Mouse (Mus musculus) large intestine, adult 2 months (tissue): ENCODE data around the gene Disp3. TPM values are rescaled to one million over a fixed set of nuclear protein-coding genes. Genes with fewer than 3 reads are reported as not detected.

Experiments used
- DNase-seq: peaks from one replicate; pipeline ENCODE4 v3.0.0-alpha.2; 2012; ENCODE audit warnings: low read depth, low spot score
- WGBS: fragments of 180-500 bp; shearing (Covaris S2); methylation state at CpG from one replicate; pipeline ENCODE4 v1.1.7; 2018; 5-methylcytosine and 5-hydroxymethylcytosine counted together
- polyA plus RNA-seq: library from polyadenylated mRNA; depleted of rRNA; stranded (reverse); fragments of >200 nt; gene quantifications from 2 replicates; pipeline ENCODE4 v1.2.3, GENCODE M21; 2012; rRNA removed

Gene Disp3
- 0.02 and 0.10 TPM in 2 replicates for polyA plus RNA-seq

- 3% methylated on average over 54 of the region's 54 CpGs for WGBS
- no peak for DNase-seq
Observed at GRCm38 (mm10) chr4:148287476-148288054, at the start of gene Disp3. TSS of gene Disp3 (minus strand) at chr4:148287965.

DNA sequence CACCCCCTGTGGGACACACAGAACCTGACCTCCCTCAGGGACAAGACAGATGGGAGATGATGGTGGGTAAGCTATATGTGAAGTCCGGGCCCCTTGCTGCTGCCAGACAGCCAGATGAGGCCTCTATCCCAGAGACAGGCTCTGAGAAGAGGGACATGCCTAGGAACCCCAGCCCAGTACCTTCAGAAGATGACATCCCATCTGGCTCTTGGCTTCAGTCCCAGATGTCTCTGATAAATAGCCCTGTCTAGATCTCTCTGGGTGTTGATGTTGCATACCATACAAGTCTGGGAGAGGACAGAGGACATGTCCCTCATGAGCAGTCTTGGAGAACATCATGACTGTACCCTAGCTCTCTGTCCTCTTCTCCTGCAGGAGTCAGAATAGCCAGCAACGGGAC is 42.5 kb upstream of the Disp3 start:
- DNase-seq: no peak
- WGBS: 78% methylated on average over 2 of the region's 2 CpGs

DNA sequence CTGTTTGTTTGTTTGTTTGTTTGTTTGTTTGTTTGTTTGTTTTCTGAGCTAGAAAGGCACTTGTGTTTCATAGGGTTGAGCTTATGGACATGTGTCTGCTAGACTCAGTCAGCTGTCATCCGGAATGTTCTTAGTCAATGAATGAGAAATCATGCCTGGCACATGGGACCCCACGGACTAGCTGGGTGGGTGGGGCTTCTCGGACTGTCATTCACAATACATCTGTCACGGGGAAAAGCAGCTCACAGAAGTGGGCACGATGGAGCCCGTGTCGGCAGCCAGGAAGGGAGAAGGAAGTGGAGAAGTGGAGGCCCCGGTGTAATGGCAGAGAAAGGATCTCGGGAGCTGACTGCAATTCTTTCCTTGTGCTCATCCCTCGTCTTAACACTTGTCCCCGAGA is 41.7 kb upstream of the Disp3 start:
- DNase-seq: no peak
- 59% methylated on average over 11 of the region's 11 CpGs for WGBS

GRCm38 (mm10) chr4:148328237-148328636 is 40.5 kb upstream of the Disp3 start:
- no peak for DNase-seq

DNA sequence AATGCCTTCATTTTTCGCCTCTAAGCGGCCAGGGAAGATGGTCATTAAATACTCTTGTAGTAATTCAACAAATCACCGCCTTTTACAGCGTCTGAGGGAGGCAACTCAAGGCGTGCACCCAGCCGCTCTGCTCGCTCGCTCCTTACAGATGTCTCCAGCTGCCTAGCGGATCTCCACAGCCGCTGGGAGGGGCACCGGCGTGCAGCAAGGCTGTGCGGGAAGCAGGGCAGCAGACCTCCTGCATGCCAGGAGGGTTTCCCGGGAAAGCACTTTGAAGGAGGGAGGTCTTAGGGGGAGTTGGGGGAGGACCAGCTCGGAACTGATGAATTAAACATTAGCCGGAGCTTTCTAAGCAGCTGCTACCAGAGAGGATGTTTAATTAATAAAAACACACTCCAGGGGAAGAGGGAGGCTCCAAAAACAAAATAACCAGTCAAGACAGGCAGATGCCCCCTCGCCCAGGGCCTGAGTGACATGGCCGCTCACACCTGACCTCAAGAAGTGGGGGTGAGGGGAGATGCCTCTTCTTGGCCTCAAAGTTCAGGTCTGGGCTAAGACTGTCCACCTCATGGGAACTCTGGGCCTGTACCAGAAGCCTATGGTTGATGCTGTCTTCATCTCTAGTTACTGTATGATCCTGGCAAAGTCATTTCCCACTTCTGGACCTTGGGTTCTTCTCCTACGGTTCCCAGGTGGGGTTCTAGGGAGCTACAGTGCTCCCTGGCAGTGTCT is 39.7 kb upstream of the Disp3 start:
- WGBS: 14% methylated on average over 19 of the region's 19 CpGs
- no peak for DNase-seq

More at GRCm38 (mm10) chr4:148328237-148328636, 40.5 kb upstream of the Disp3 start:
- WGBS: 94% methylated on average over 1 of the region's 1 CpGs

DNA sequence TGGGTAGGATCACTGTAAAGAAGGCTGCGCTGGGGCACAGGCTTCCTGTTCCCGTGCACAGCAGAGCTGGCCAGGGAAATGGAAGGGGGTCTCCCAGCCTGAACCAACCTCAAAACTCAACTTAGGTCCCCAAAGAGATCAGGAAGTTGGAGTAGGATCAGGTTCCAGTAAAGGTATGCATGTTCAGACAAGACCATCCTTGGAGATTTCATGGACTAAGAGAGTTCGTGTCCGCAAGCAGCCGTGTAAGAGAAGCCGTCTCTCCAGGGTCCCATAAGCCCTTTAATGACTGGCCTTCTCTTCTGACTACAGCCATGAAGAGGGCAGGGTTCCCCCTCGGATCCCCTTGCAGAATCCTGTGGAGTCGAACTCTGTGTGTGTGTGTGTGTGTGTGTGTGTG is 39.0 kb upstream of the Disp3 start:
- no peak for DNase-seq
- WGBS: 56% methylated on average over 8 of the region's 8 CpGs

- no peak for DNase-seq
- WGBS: 92% methylated on average over 3 of the region's 3 CpGs
Observed at GRCm38 (mm10) chr4:148325951-148326350, 38.2 kb upstream of the Disp3 start.

- 15% methylated on average over 2 of the region's 2 CpGs for WGBS
- DNase-seq: no peak
Observed at GRCm38 (mm10) chr4:148325057-148325456, 37.3 kb upstream of the Disp3 start.

- WGBS: 18% methylated on average over 10 of the region's 10 CpGs
- no peak for DNase-seq
Observed at GRCm38 (mm10) chr4:148322152-148322551, 34.4 kb upstream of the Disp3 start.

DNA sequence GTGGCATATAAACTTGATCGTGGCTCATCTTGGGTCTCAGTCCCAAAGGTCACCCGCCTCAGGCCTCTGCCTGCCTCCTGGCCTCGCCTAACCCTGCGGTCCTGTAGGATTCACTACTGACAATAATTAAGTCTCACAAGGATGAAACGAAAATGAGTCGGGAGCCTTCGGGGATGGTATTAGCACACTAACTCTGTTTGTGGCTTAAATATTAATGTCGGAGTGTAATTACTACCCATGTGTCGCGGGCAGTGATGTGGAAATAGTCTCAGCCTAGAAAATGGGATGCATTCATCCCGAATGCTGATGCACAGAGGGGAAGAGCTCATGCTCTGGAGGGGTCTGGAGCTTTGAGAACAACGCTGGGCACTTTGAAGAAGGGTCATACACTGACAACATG is 31.6 kb upstream of the Disp3 start:
- 85% methylated on average over 12 of the region's 12 CpGs for WGBS
- no peak for DNase-seq

DNA sequence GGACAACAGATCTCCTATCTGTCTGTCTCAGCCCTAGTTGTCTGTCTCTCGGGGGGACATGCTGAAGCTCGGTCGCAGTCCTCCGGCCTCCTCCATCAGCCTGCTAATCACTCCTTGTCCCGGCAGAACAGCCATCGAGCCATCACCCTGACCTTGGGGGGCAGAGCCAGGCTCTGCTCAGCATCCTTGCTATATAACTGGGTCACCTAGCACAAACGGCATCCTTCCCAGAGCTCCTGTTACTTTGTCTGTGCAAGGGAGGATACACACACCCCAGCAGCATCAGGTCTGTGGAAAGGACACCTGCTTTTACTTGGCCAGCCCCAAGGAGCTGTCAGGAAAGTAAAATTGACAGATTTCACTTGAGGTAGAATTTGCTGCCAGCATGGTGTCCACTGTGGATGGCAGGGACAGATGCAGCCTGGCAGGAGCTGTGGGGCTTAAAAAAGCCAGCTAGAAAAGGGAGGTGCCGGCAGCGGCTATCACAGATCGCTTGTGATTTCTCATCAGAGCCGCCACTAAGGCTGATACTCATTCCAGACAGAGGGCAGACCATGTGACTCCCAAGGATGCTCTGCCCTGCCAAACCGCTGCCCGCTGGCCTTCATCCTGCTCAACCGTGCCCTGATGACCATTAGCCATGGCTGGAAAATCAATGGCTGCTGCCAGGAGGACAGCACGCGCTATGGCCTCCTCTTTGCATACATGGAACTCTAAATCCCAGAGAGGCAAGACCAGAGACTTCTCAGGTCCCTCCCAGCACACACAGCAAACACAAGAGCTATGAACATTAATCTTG is 27.8 kb upstream of the Disp3 start:
- no peak for DNase-seq
- 86% methylated on average over 16 of the region's 16 CpGs for WGBS

DNA sequence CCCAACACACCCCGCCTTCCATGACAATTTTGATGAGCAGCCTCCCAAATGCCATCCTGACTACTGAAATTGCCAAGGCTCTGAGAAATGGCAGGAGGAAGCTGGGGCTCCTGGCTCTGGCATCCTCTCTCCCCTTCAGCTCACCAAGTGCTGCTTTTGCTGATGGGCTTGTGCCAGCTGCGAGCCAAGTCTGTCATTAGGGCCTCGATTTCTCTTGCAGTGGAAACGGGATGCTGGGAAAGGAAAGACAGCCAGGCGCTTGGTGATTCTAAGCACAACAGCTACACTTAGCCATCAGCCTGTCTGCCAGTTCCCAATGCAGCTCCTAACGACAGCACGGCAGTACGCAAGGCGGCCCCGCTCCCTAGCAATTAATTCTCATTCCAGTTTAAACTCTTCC is 26.6 kb upstream of the Disp3 start:
- DNase-seq: no peak
- 77% methylated on average over 10 of the region's 10 CpGs for WGBS

GRCm38 (mm10) chr4:148313601-148314000 is 25.8 kb upstream of the Disp3 start:
- 32% methylated on average over 8 of the region's 8 CpGs for WGBS
- DNase-seq: no peak

DNA sequence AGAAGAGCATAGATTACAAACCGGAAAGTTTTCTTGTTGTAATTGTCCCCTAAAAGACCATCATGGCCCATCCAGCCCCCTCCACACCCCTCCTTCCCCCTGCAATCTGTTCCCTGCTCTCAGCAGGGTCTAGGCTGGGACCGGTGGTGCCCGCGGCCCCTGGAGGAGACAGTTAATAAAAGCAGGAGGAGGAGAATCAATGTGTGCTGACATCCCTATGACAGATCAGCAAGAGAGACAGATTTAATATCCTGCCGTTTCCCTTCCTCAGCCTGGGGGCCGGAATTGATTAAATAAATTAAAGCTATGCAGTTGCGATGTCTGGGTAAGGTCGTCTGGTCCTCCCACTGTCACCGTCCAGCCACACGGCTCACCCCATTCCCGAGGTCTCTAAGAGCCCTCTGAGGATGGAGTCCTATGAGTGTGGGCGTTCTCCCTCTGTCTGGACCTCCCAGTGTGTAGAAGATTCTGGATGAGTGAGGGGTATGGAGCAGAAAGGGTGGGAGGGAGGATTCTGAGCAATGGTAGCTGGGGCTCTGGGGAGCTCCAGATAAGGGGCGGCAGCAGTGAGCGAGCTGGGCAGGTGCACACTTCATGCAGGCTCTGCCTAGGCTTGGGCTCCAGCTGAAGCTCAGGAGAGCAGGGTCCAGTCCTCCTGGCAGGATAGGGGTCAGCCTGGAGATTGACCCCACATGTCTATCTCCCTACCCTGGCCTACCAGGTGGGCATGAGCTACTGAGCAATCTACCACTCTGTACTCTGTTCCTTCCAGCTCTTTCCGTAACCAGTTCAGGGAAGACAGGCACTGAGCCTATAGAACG is 24.7 kb upstream of the Disp3 start:
- 75% methylated on average over 16 of the region's 16 CpGs for WGBS
- no peak for DNase-seq

GRCm38 (mm10) chr4:148310845-148311244 is 23.1 kb upstream of the Disp3 start:
- WGBS: 77% methylated on average over 7 of the region's 7 CpGs
- no peak for DNase-seq

DNA sequence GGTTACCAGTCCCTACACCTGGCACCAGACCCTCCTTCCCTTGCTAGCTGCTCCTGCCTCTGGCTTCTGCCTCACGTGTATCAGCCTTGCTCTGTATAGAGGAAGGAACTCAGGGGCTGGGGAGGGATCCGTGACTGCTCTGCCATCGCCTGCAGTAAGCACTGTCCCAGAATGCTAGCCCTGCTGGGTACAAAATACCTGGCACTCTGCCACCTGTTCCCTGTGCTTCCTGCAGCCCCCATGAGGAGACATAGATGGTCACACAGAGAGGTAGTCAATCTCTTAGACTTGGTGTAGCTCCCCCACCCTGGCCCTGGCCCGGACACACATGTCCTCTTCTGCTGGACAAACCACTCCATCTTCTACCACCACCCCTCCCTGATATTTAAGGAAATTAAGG is 22.4 kb upstream of the Disp3 start:
- no peak for DNase-seq
- WGBS: 28% methylated on average over 4 of the region's 4 CpGs

- WGBS: 32% methylated on average over 16 of the region's 16 CpGs
Observed at GRCm38 (mm10) chr4:148306406-148307083, 18.8 kb upstream of the Disp3 start.

DNA sequence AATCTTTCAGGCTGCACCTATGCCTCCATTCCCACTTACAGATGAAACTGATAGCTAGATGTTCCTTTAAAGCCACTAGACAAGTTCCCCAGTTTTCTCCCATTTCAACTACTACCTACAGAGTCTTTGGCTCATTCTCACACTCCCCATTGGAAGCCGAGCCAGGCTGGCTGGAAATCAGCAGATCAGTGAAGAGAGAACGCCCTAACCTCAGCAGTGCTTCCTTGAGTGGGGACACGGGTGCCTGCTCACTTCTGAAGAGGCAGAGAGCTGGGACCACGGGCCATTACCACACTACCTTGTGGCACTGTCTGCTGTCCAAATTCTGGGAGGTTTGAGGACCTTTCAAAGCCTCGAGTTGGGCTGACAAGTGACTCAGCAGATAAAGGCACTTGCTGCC is 11.0 kb upstream of the Disp3 start:
- WGBS: 55% methylated on average over 5 of the region's 5 CpGs
- DNase-seq: no peak

More at GRCm38 (mm10) chr4:148306406-148307083, 18.8 kb upstream of the Disp3 start:
- no peak for DNase-seq

GRCm38 (mm10) chr4:148297640-148298039 is 9.9 kb upstream of the Disp3 start:
- WGBS: 75% methylated on average over 6 of the region's 6 CpGs
- DNase-seq: no peak
